Mouse (Mus musculus): ENCODE results near the gene Wee1.

Wee1 gene

GRCm38 (mm10) chr7:110114699-110115098, 7.1 kb upstream of the Wee1 start:
- POLR2A ChIA-PET, result interaction anchor here in 3 of 4 experiments (0.7 to 9.7 kb wide), 20 partner anchors 7 to 596 kb away, joined by 3 to 85 read pairs (median 8); partner anchors contain the start of genes Zfp143 (in 2 of the 3), Rpl27a (in 1 of the 3) and Tmem41b (in 1 of the 3)
- CTCF ChIA-PET, result interaction anchor here in 3 of 4 experiments (0.6 to 1.9 kb wide), 6 partner anchors 18 to 522 kb away, joined by 3 to 6 read pairs (median 4); partner anchors contain the start of gene Adm (in 1 of the 3)

DNA sequence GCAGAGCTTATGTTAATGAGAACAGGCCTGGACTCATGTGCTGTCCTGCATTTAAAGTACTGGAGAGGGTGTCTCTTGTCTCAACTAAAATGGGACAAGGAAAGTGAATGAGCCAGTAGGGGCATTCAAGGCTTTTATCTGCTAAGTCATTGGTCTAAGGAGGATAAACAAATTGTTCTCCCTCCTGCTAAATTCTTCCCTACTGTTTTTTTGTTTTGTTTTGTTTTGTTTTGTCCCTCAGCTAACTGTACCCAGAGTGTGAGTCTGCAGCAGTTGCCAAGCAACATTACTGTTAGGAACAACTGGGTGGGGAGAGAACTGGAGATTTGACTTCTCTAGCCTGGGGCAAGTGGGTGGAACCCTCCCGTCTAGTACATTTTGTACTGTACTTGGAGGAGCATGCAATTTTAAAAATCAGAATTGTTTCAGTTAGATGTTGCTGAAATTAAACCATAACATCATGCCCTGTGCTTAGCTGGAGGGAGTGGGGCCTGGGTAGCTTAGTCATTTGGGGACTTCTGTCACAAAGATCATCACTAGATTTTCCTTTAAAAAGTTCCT, 5.0 kb upstream of the Wee1 start:
- ChIA-PET CTCF (interaction anchor here (0.6 to 1.0 kb wide), 8 partner anchors 8 to 403 kb away, joined by 3 to 11 read pairs (median 4); no protein-coding TSS in a partner anchor), POLR2A (interaction anchor here in 3 of 4 experiments (0.6 to 9.7 kb wide), 56 partner anchors 8 to 598 kb away, joined by 3 to 85 read pairs (median 5); partner anchors contain the start of genes Ipo7 (in 2 of the 3), Zfp143 (in 2 of the 3), Akip1 (in 1 of the 3) and Rpl27a (in 1 of the 3))

GRCm38 (mm10) chr7:110118448-110118847, 3.4 kb upstream of the Wee1 start:
- CTCF ChIA-PET, result no interaction called here

DNA sequence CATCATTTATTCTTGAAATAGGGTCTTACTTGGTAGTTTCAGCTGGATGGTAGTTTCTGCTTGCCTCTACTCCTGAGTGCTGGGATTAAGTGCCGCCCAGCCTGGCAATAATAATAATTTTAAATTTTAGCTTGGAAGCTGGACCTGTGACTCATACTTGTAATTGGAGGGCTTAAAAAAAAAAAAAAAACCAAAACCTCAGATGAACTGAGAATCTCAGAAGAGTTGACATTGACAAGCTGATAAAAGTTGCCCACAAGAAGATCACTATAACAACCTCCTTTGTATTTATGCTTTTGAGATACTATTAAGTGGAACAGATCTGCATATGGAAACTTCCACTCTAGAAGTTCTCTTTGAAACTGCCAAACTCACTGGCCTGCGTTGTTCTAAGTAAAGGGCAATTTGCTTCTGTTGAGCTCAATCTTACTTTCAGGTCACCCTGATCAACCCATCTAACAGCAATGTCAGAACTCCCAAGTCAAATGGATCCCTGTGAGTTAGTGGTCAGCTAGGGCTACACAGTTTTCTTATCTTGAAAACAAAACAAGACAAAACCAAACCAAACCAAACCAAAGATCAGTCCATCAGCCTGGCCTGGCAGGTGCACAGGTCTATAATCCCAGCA, 1.6 kb upstream of the Wee1 start:
- POLR2A ChIA-PET, result interaction anchor here in 3 of 4 experiments (0.6 to 9.7 kb wide), 24 partner anchors 10 to 160 kb away, joined by 3 to 123 read pairs (median 10); partner anchors contain the start of genes Zfp143 (in 3 of the 3), Dennd5a (in 1 of the 3) and Tmem41b (in 1 of the 3)
- CTCF ChIA-PET, result no interaction called here

More at GRCm38 (mm10) chr7:110118448-110118847, 3.4 kb upstream of the Wee1 start:
- POLR2A ChIA-PET, result interaction anchor here in 3 of 4 experiments (0.6 to 9.7 kb wide), 19 partner anchors 7 to 512 kb away, joined by 3 to 85 read pairs (median 9); partner anchors contain the start of genes Zfp143 (in 2 of the 3) and Tmem41b (in 1 of the 3)

- CTCF ChIA-PET, result interaction anchor here in 2 of 4 experiments (0.5 to 1.4 kb wide), 4 partner anchors 9 to 120 kb away, joined by 3 to 4 read pairs (median 3); no protein-coding TSS in a partner anchor
- POLR2A ChIA-PET, result interaction anchor here (0.6 to 9.7 kb wide), 74 partner anchors 8 to 962 kb away, joined by 3 to 123 read pairs (median 6); partner anchors contain the start of genes Zfp143 (in 4 of the 4), Ipo7 (in 3 of the 4), Tmem41b (in 3 of the 4) and Adm (in 2 of the 4)
Measured at GRCm38 (mm10) chr7:110121162-110121515, 707 bp upstream of the Wee1 start.

DNA sequence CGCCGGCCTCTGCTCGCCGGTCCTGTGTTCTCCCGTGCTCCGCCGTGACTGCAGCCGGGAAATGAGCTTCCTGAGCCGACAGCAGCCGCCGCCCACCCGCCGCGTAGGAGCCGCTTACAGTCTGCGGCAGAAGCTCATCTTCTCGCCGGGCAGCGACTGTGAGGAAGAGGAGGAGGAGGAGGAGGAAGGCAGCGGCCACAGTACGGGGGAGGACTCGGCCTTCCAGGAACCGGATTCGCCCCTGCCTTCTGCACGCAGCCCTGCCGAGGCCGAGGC, 381 bp downstream of the Wee1 start:
- ChIA-PET CTCF (interaction anchor here in 1 of 4 experiments (0.8 to 1.4 kb wide), 3 partner anchors 10 to 25 kb away, joined by 3 to 4 read pairs (median 3); no protein-coding TSS in a partner anchor), POLR2A (interaction anchor here (0.5 to 9.7 kb wide), 81 partner anchors 8 to 961 kb away, joined by 3 to 123 read pairs (median 5); partner anchors contain the start of genes Zfp143 (in 4 of the 4), Ipo7 (in 3 of the 4), Tmem41b (in 3 of the 4) and Adm (in 2 of the 4))

DNA sequence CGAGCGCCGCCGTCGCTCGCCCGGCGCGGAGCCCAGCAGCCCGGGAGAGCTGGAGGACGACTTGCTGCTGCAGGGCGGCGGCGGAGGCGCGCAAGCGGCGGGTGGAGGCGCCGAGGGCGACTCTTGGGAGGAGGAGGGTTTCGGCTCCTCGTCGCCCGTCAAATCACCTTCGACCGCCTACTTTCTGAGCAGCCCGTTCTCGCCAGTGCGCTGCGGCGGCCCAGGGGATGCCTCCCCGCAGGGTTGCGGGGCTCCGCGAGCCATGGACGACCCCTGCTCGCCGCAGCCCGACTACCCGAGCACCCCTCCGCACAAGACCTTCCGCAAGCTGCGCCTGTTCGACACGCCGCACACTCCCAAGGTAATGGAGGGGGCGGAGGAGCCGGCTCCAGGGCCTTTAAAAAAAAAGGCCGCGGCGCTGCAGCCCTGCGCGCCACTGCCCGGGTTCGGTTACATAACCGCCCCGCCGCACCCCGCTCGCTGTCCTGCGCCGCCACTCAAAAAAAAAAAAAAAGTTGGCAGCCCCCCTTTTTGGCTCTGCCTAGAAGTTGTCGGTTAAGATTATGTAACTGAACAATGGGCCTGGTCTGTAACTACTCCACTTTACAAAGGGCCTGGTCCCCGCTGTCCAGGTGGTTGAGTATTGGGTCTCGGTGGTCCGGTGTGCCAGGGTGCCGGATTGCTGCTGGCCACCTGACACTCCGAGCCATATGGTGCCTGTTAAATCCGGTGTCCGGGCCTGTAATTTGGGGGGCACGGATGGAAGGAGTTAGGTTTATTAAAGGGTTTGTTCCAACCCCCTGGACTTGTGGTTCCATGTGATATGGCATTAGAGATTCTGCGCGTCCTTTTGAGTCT, 948 bp downstream of the Wee1 start:
- ChIA-PET CTCF (no interaction called here), POLR2A (interaction anchor here (0.5 to 9.7 kb wide), 61 partner anchors 7 to 960 kb away, joined by 3 to 123 read pairs (median 7); partner anchors contain the start of genes Zfp143 (in 4 of the 4), Tmem41b (in 3 of the 4), Ctr9 (in 1 of the 4) and Dennd5a (in 1 of the 4))

DNA sequence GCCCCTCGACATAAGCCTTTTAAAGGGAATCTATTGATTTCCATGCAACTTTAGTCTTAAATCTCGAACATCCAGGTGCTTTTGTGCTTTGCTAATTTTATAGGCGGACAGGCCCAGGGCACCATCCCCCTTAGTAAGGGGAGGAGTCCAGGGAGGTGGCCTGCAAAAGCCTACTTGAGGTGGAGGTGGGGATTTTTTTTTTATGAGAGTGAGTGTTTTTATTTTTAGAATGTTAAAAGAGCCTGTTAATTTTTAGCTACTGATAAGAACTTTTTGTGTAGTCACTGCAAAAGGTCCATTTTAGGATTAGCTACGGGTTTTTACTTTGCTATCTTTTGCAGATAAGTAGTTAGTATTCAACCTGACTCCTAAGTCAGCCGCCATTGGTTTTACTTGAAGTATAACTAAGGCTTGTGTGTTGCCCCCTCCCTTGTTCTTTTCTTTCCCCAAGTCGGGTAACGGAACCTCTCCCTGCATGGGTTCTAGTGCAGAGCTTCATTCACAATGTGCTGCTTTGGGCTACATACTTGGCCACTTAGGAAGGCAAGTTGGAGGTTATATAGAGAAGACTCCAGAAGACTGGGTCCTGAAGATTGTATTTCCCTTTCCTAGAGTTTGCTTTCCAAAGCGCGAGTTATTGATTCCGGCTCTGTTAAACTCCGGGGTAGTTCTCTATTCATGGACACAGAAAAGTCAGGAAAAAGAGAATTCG, 2.2 kb downstream of the Wee1 start:
- POLR2A ChIA-PET, result interaction anchor here in 3 of 4 experiments (0.6 to 9.7 kb wide), 17 partner anchors 8 to 175 kb away, joined by 3 to 123 read pairs (median 7); partner anchors contain the start of gene Zfp143 (in 2 of the 3)
- CTCF ChIA-PET, result no interaction called here

DNA sequence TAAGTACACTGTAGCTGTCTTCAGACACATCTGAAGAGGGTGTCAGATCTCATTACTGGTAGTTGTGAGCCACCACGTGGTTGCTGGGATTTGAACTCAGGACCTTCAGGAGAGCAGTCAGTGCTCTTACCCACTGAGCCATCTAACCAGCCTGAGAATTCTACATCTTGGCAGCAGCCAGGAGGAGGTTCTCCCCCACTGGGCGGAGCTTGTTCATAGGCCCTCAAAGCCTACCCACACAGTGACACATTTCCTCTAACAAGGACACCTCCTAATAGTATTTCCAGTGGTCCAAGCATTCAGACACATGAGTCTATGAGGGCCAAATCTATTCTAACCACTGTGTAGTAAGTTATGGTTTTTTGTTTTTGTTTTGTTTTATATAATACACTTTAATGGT, 6.7 kb downstream of the Wee1 start:
- POLR2A ChIA-PET, result interaction anchor here in 1 of 4 experiments (1.1 to 5.0 kb wide), 5 partner anchors 10 to 67 kb away, joined by 3 to 54 read pairs (median 18); partner anchors contain the start of gene Zfp143
- CTCF ChIA-PET, result no interaction called here

DNA sequence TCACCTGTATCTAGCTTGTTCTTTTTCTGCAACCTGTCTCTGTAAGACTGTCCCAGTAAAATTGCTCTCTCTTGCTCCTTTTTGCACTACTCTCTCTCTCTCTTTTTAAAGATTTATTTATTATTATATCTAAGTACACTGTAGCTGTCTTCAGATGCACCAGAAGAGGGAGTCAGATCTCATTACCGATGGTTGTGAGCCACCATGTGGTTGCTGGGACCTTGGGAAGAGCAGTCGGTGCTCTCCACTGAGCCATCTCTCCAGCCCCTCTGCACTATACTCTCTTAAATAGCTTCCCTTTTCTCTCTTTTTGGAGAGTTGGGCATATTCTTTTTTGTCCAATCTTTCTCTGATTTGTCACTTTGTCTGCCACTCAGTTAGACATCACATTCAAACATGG, 10.4 kb downstream of the Wee1 start:
- ChIA-PET POLR2A (interaction anchor here (0.5 to 8.4 kb wide), 18 partner anchors 9 to 613 kb away, joined by 3 to 123 read pairs (median 4); partner anchors contain the start of genes Wee1 (in 3 of the 4), Zfp143 (in 2 of the 4) and Rpl27a (in 1 of the 4)), CTCF (interaction anchor here in 2 of 4 experiments (0.5 to 0.7 kb wide), 2 partner anchors 15 to 17 kb away, joined by 3 read pairs; no protein-coding TSS in a partner anchor)

GRCm38 (mm10) chr7:110133988-110134387, 12.1 kb downstream of the Wee1 start:
- ChIA-PET POLR2A (interaction anchor here in 3 of 4 experiments (0.5 to 8.4 kb wide), 16 partner anchors 9 to 1203 kb away, joined by 3 to 123 read pairs (median 4); partner anchors contain the start of genes Wee1 (in 2 of the 3), Tmem41b (in 1 of the 3) and Zfp143 (in 1 of the 3)), CTCF (interaction anchor here in 1 of 4 experiments (0.7 to 0.8 kb wide), 3 partner anchors 9 to 31 kb away, joined by 3 to 4 read pairs (median 3); no protein-coding TSS in a partner anchor)

DNA sequence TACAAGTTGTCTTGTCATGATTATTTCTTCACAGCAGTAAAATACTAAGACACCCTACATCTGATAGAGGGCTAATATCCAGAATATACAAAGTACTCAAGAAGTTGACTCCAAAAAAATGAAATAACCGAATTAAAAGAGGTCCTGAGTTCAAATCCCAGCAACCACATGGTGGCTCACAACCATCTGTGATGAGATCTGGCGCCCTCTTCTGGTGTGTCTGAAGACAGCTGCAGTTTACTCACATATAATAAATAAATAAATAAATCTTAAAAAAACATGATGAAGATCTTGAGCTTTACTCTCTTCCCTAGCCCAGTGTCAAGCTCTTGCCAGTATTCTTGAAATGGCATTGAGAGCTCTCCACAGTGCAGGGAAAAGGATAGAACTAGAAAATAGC, 16.7 kb downstream of the Wee1 start:
- ChIA-PET CTCF (interaction anchor here in 3 of 4 experiments (0.6 to 1.1 kb wide), 5 partner anchors 22 to 91 kb away, joined by 3 to 4 read pairs (median 4); no protein-coding TSS in a partner anchor), POLR2A (interaction anchor here in 3 of 4 experiments (0.6 to 8.4 kb wide), 12 partner anchors 8 to 77 kb away, joined by 3 to 123 read pairs (median 7); partner anchors contain the start of genes Wee1 (in 2 of the 3) and Zfp143 (in 2 of the 3))

GRCm38 (mm10) chr7:110143863-110144262, 22.0 kb downstream of the Wee1 start:
- CTCF ChIA-PET, result no interaction called here
- POLR2A ChIA-PET, result interaction anchor here in 2 of 4 experiments (1.2 to 7.8 kb wide), 8 partner anchors 7 to 27 kb away, joined by 4 to 54 read pairs (median 6); partner anchors contain the start of gene Wee1 (in 2 of the 2)

- ChIA-PET CTCF (interaction anchor here in 1 of 4 experiments (0.8 to 2.1 kb wide), 2 partner anchors 11 to 474 kb away, joined by 4 to 8 read pairs; partner anchors contain the start of gene Adm), POLR2A (interaction anchor here in 2 of 4 experiments (0.8 to 2.4 kb wide), 6 partner anchors 10 to 91 kb away, joined by 3 to 11 read pairs (median 4); partner anchors contain the start of gene Zfp143 (in 1 of the 2))
Measured at GRCm38 (mm10) chr7:110152891-110153290, 31.0 kb downstream of the Wee1 start.

DNA sequence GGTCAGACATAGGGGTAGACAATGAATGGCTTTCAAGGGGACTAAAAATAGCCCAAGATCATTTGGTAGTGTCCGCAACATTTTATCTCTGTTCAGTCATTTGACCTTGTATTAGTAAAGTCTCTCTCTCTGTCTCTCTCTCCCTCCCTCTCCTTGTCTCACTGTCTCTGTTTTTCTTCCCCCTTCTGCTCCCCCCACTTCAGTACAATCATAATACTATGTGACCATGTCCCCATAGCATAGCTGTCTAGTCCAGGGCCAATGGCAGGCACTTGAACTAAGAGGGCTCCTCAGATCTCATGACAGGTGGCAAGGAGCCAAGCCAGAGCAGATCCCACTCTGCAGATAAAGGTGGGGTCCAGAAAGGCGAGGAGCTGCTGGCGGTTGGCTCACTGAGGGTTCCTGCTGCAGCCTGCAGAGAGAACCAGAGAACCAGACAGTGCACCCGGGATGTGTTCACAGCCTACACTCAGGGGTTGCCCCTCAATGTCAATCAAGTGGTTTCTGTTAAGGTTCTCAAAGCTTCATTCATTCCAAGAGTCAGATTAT, 34.9 kb downstream of the Wee1 start:
- ChIA-PET CTCF (interaction anchor here in 2 of 4 experiments (0.6 to 1.0 kb wide), 3 partner anchors 9 to 226 kb away, joined by 3 to 4 read pairs (median 3); no protein-coding TSS in a partner anchor), POLR2A (interaction anchor here (0.6 to 2.3 kb wide), 24 partner anchors 7 to 190 kb away, joined by 3 to 13 read pairs (median 4); partner anchors contain the start of genes Wee1 (in 2 of the 4), Ipo7 (in 1 of the 4) and Zfp143 (in 1 of the 4))

Measured in embryonic stem cell, embryonic (primary cell).